Mouse (Mus musculus) midbrain, embryonic 10.5 days (tissue): ENCODE measurements around the gene Ccdc7a. TPM values are rescaled to one million over a fixed set of nuclear protein-coding genes. Genes with fewer than 3 reads are reported as not detected.

Experiments used
- DNase-seq: peaks from one replicate; pipeline ENCODE4 v3.0.0-alpha.2; 2017; ENCODE audit warnings: low spot score
- H3K27ac ChIP-seq: fragments of 300-500 bp; sonication (generic); replicated peaks from 2 replicates; pipeline ENCODE4 v1.5.1; 2016; ENCODE audit warnings: mild to moderate bottlenecking
- H3K27me3 ChIP-seq: fragments of 300-500 bp; sonication (generic); 2 replicates; pipeline ENCODE4 v1.6.1; 2016; ENCODE audit warnings: low read depth, mild to moderate bottlenecking; ENCODE audit not compliant: poor library complexity, severe bottlenecking
- H3K36me3 ChIP-seq: fragments of 300-500 bp; sonication (generic); 2 replicates; pipeline ENCODE4 v1.6.1; 2016; ENCODE audit warnings: mild to moderate bottlenecking, moderate library complexity
- H3K4me1 ChIP-seq: fragments of 300-500 bp; sonication (generic); 2 replicates; pipeline ENCODE4 v1.6.1; 2016
- H3K4me3 ChIP-seq: fragments of 300-500 bp; sonication (generic); 2 replicates; pipeline ENCODE4 v1.5.1; 2016; ENCODE audit warnings: mild to moderate bottlenecking, moderate library complexity
- H3K9me3 ChIP-seq: fragments of 300-500 bp; sonication (generic); replicated peaks from 2 replicates; pipeline ENCODE4 v1.6.1; 2016; ENCODE audit warnings: mild to moderate bottlenecking
- WGBS: fragments of 180-500 bp; shearing (Covaris S2); methylation state at CpG from one replicate; pipeline ENCODE4 v1.1.7; 2016; 5-methylcytosine and 5-hydroxymethylcytosine counted together
- polyA plus RNA-seq: library from polyadenylated mRNA; unstranded; fragments of >200 nt; fragmentation: Nextera tagmentation; extraction: Ambion mirVana; gene quantifications from 2 replicates; pipeline ENCODE4 v1.2.1, GENCODE M21; 2016

Ccdc7a gene
- polyA plus RNA-seq, 1 experiment from 2014 or later = not detected

DNA sequence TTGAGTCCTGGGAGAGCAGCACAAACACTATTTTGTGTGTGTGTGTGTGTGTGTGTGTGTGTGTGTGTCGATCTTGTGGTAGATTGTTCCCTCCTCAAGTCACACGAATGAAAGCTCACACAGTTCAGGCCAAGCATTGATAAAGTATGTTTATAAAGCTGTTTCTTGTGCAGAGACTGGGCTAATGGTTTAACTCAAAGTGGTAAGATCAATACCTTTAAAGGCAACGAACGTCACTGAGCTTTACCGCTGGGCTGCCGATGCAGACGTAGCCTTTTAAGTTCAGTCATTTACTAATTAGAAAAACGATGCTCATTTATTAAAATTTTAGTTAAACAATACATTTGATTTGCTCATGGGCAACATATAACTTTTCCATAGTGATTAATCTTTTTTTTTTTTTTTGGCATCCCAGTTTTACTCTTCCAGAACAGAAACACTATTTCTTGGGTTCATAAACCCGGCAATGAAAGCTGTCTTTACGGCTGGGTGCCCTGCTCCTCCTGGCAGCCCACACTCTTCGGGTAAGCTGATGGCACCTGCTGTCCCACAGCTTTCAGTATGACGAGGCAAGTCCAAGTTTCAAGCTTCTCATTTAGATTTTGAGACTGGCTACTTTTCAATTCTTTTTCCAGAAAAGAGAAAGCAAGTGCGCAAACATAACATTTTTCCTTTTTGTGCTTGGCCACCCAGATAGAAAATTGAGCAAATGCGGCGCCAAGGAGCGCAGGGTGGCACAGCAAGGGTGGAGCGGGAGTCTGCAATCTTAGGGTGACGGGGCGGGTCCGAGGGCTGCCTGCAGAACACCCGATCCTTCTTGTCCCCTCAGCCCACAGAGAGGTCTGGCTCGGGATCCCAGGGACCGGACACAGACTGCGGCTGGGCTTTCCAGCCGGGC, 380.5 kb downstream of the Ccdc7a start:
- Histone ChIP-seq H3K4me3 (peak overlapping the region; percentile 89), H3K9me3 (no peaks in the 10 kb centered on the region), H3K27ac (peak overlapping the region; percentile 100), H3K27me3 (no peaks in the 10 kb centered on the region), H3K4me1 (peaks cover 29% of the 10 kb centered on the region), H3K36me3 (no peaks in the 10 kb centered on the region)
- WGBS = 16% methylated on average over 25 of the region's 25 CpGs
- DNase-seq = no peak

Other genes starting within 250 kb of the Ccdc7a start
- gene Ccdc7b, start 1.6 kb upstream of the Ccdc7a start, polyA plus RNA-seq = not detected in 2 replicates
- not detected in 2 replicates for gene Gm10999, start 66.1 kb upstream of the Ccdc7a start, polyA plus RNA-seq
- gene 2610044O15Rik8, start 168.9 kb upstream of the Ccdc7a start, polyA plus RNA-seq = 19.5 and 24.2 TPM in 2 replicates